Mouse (Mus musculus) neutrophil, adult 5-6 weeks (primary cell): ENCODE measurements around the gene Kcna10. TPM values are rescaled to one million over a fixed set of nuclear protein-coding genes. Genes with fewer than 3 reads are reported as not detected.

Experiments used
- ATAC-seq: fragments of 151-379, 151-347 bp; 2 replicates; pipeline ENCODE4 v1.8.0; 2017; ENCODE audit warnings: mild to moderate bottlenecking, moderate TSS enrichment; ENCODE audit not compliant: insufficient number of reproducible peaks, poor library complexity, low FRiP score, severe bottlenecking; ENCODE audit errors: extremely low read depth
- total RNA-seq: library from RNA; stranded (forward); fragments of 200-1000 nt; gene quantifications from 2 replicates; pipeline ENCODE4 v1.2.3, GENCODE M21; 2017

Gene Kcna10
- total RNA-seq, 1 experiment from 2014 or later: not detected

- ATAC-seq: no peak
Observed at GRCm38 (mm10) chr3:107188226-107188899, 5.5 kb downstream of the Kcna10 start.

- ATAC-seq: no peak
Observed at GRCm38 (mm10) chr3:107201310-107202180, 18.7 kb downstream of the Kcna10 start.

- no peak for ATAC-seq
Observed at GRCm38 (mm10) chr3:107204413-107204812, 21.6 kb downstream of the Kcna10 start.

- no peak for ATAC-seq
Observed at GRCm38 (mm10) chr3:107205170-107205569, 22.3 kb downstream of the Kcna10 start.

- ATAC-seq: 0 out of 2 replicates have a peak, but pooled peaks have one; percentile 28
Observed at GRCm38 (mm10) chr3:107205994-107206393, 23.1 kb downstream of the Kcna10 start.

- ATAC-seq: no peak
Observed at GRCm38 (mm10) chr3:107206490-107207150, 23.8 kb downstream of the Kcna10 start.

- no peak for ATAC-seq
Observed at GRCm38 (mm10) chr3:107207625-107208253, 24.9 kb downstream of the Kcna10 start.

GRCm38 (mm10) chr3:107214606-107215005, 31.8 kb downstream of the Kcna10 start:
- no peak for ATAC-seq

- no peak for ATAC-seq
Observed at GRCm38 (mm10) chr3:107216400-107217100, 33.7 kb downstream of the Kcna10 start.

GRCm38 (mm10) chr3:107217101-107217480, 34.2 kb downstream of the Kcna10 start:
- ATAC-seq: no peak

GRCm38 (mm10) chr3:107218572-107218971, 35.7 kb downstream of the Kcna10 start:
- no peak for ATAC-seq

- ATAC-seq: no peak
Observed at GRCm38 (mm10) chr3:107221608-107222007, 38.8 kb downstream of the Kcna10 start, which contains the start of gene Cym. Cym (minus strand) TSS chr3:107221732.

GRCm38 (mm10) chr3:107223230-107223629, 40.4 kb downstream of the Kcna10 start:
- no peak for ATAC-seq

- no peak for ATAC-seq
Observed at GRCm38 (mm10) chr3:107225820-107226219, 43.0 kb downstream of the Kcna10 start.

GRCm38 (mm10) chr3:107229221-107229620, 46.4 kb downstream of the Kcna10 start:
- no peak for ATAC-seq

GRCm38 (mm10) chr3:107229822-107230221, 47.0 kb downstream of the Kcna10 start:
- no peak for ATAC-seq

- ATAC-seq: no peak
Observed at GRCm38 (mm10) chr3:107230527-107230926, 47.7 kb downstream of the Kcna10 start, which contains the start of gene A630076J17Rik. A630076J17Rik (plus strand) TSS chr3:107230614.

GRCm38 (mm10) chr3:107231202-107231601, 48.3 kb downstream of the Kcna10 start:
- no peak for ATAC-seq
